Comparison of ENCODE assay signal across 8 mouse cellular contexts in genomic region chr11:109611303-109612149, GRCm38 (mm10). TPM values are rescaled to one million over a fixed set of nuclear protein-coding genes. Genes with fewer than 3 reads are reported as not detected.
DNase-seq lines count a peak whose midpoint lies in the region; ATAC-seq and TF ChIP-seq lines count a peak whose summit lies in the region.

Gene Wipi1 (minus strand): TSS chr11:109611967.

- peak within 1 kb of the TSS; percentile 83 for H3K4me3 ChIP-seq in ES-Bruce4 (ENCODE audit: low read depth, low read length)
- H3K4me3 ChIP-seq in forebrain, embryonic 13.5 days, result peak within 1 kb of the TSS; percentile 67
- peak within 1 kb of the TSS; percentile 87 for H3K4me3 ChIP-seq in liver, postnatal 0 days (ENCODE audit: low read depth, low read length)
- H3K4me3 ChIP-seq in neural tube, embryonic 14.5 days (ENCODE audit: low read depth, low read length), result peak within 1 kb of the TSS; percentile 64

- peak; percentile 93 for ATAC-seq in cerebellum, adult (ENCODE audit: insufficient number of reproducible peaks, low FRiP score, low TSS enrichment)
- ATAC-seq in forebrain, embryonic 13.5 days, result peak; percentile 96
- peak; percentile 91 for ATAC-seq in liver, postnatal 0 days
- peak; percentile 96 for ATAC-seq in neural tube, embryonic 14.5 days (ENCODE audit: low read depth)

- no peak for TF ChIP-seq EP300 in ES-Bruce4 (IDR thresholded peaks at IDR 0.05; ENCODE audit: insufficient read depth, low read depth, low read length)
- TF ChIP-seq EP300 in liver, postnatal 0 days (IDR thresholded peaks at IDR 0.05; ENCODE audit: low read depth), result peak; percentile 40; the same call in 1 of the 2 replicates

- peak within 1 kb of the TSS; percentile 71 for H3K9ac ChIP-seq in ES-Bruce4 (ENCODE audit: low read depth, poor library complexity, severe bottlenecking)
- H3K9ac ChIP-seq in forebrain, embryonic 13.5 days, result peak within 1 kb of the TSS; percentile 73
- peak within 1 kb of the TSS; percentile 87 for H3K9ac ChIP-seq in liver, postnatal 0 days (replicated peaks)
- H3K9ac ChIP-seq in neural tube, embryonic 14.5 days (replicated peaks; ENCODE audit: low read depth, low read length), result peak within 1 kb of the TSS; percentile 62

- peak within 1 kb of the TSS; percentile 83 for H3K4me2 ChIP-seq in forebrain, embryonic 13.5 days
- peak within 1 kb of the TSS; percentile 93 for H3K4me2 ChIP-seq in liver, postnatal 0 days (ENCODE audit: low read depth, low read length)
- H3K4me2 ChIP-seq in neural tube, embryonic 14.5 days (ENCODE audit: low read depth, low read length), result peak within 1 kb of the TSS; percentile 84

- intact Hi-C loops in heart, postnatal 10 days (cut with DNase I), result loop anchor here (10.0 kb wide), 1 partner anchor 367 kb away; no protein-coding TSS in a partner anchor

- H3K4me1 ChIP-seq in ES-Bruce4 (ENCODE audit: control insufficient read depth, insufficient read depth, low read length), result no peaks in the 10 kb centered on the region
- peaks cover 25% of the 10 kb centered on the region for H3K4me1 ChIP-seq in forebrain, embryonic 13.5 days
- peaks cover 32% of the 10 kb centered on the region for H3K4me1 ChIP-seq in liver, postnatal 0 days (ENCODE audit: insufficient read depth)
- peaks cover 4% of the 10 kb centered on the region; the same call in 1 of the 2 replicates for H3K4me1 ChIP-seq in neural tube, embryonic 14.5 days (ENCODE audit: control insufficient read depth, insufficient read depth, low read length)

- TF ChIP-seq POLR2A in ES-Bruce4 (IDR thresholded peaks at IDR 0.05; ENCODE audit: insufficient read depth, low read length), result no peak

- under 1% methylated on average over 51 of the region's 58 CpGs for WGBS in forebrain, embryonic 13.5 days
- WGBS in large intestine, adult 2 months, result 1% methylated on average over 58 of the region's 58 CpGs
- 1% methylated on average over 45 of the region's 58 CpGs for WGBS in liver, postnatal 0 days (ENCODE audit: insufficient replicate concordance)
- under 1% methylated on average over 58 of the region's 58 CpGs for WGBS in neural tube, embryonic 14.5 days

- no peaks in the 10 kb centered on the region for H3K36me3 ChIP-seq in ES-Bruce4 (ENCODE audit: control insufficient read depth, insufficient read depth, low read length, poor library complexity, severe bottlenecking)
- no peaks in the 10 kb centered on the region for H3K36me3 ChIP-seq in forebrain, embryonic 13.5 days (ENCODE audit: poor library complexity, severe bottlenecking)
- no peaks in the 10 kb centered on the region for H3K36me3 ChIP-seq in liver, postnatal 0 days (replicated peaks; ENCODE audit: insufficient read depth, low read length)
- H3K36me3 ChIP-seq in neural tube, embryonic 14.5 days (ENCODE audit: control insufficient read depth, insufficient read depth, low read length), result no peaks in the 10 kb centered on the region

- TF ChIP-seq CTCF in ES-Bruce4 (IDR thresholded peaks at IDR 0.05; ENCODE audit: low read depth, low read length), result no peak
- TF ChIP-seq CTCF in liver, postnatal 0 days (IDR thresholded peaks at IDR 0.05; ENCODE audit: low read depth), result no peak

- no peak within 1 kb of the TSS for H3K27ac ChIP-seq in ES-Bruce4 (ENCODE audit: insufficient read depth, low read length)
- H3K27ac ChIP-seq in forebrain, embryonic 13.5 days, result peak within 1 kb of the TSS; percentile 63; the same call in 1 of the 2 replicates
- H3K27ac ChIP-seq in liver, postnatal 0 days (ENCODE audit: low read depth), result peak within 1 kb of the TSS; percentile 95
- peak within 1 kb of the TSS; percentile 69 for H3K27ac ChIP-seq in neural tube, embryonic 14.5 days (ENCODE audit: low read depth, low read length)

- H3K9me3 ChIP-seq in ES-Bruce4 (replicated peaks; ENCODE audit: control insufficient read depth, insufficient read depth, low read length, poor library complexity, severe bottlenecking), result no peaks in the 10 kb centered on the region
- H3K9me3 ChIP-seq in forebrain, embryonic 13.5 days (replicated peaks), result no peaks in the 10 kb centered on the region
- H3K9me3 ChIP-seq in liver, postnatal 0 days (ENCODE audit: low read length), result no peaks in the 10 kb centered on the region
- H3K9me3 ChIP-seq in neural tube, embryonic 14.5 days (ENCODE audit: control insufficient read depth, low read length), result no peaks in the 10 kb centered on the region

- peak; percentile 99 for DNase-seq in heart, postnatal 10 days
- DNase-seq in large intestine, adult 2 months (ENCODE audit: low read depth, low spot score), result peak; percentile 99
- DNase-seq in liver, postnatal 0 days, result peak; percentile 100
- DNase-seq in testis, postnatal 10 days (ENCODE audit: low spot score), result peak; percentile 100

- no peaks in the 10 kb centered on the region for H3K27me3 ChIP-seq in ES-Bruce4 (ENCODE audit: control insufficient read depth, insufficient read depth, low read length, poor library complexity, severe bottlenecking)
- 0 out of 2 replicates have a peak, but pooled peaks cover 4% of the 10 kb centered on the region for H3K27me3 ChIP-seq in forebrain, embryonic 13.5 days
- H3K27me3 ChIP-seq in liver, postnatal 0 days (ENCODE audit: insufficient read depth, low read length), result no peaks in the 10 kb centered on the region
- no peaks in the 10 kb centered on the region for H3K27me3 ChIP-seq in neural tube, embryonic 14.5 days (ENCODE audit: control insufficient read depth, insufficient read depth, low read length)

RNA-seq across cellular contexts. Expression of gene Wipi1, which starts in this region (rescaled TPM):
- 26.9 and 27.7 TPM in 2 replicates for polyA plus RNA-seq in ES-Bruce4 (2011; ENCODE audit: insufficient read depth, insufficient read length, low read depth, missing spikeins)
- polyA plus RNA-seq in forebrain, embryonic 13.5 days (2015; fragmentation: Nextera tagmentation; extraction: Ambion mirVana), result 8.8 and 10.7 TPM in 2 replicates
- 100 to 1,000 TPM; 101 to 112 TPM for total RNA-seq in heart, postnatal 10 days (2021)
- 7.4 and 10.9 TPM in 2 replicates for polyA plus RNA-seq in large intestine, adult 2 months (2012; rRNA removed)
- polyA plus RNA-seq in liver, postnatal 0 days (2015; fragmentation: Nextera tagmentation; extraction: Ambion mirVana), result 17.6 TPM in 2 replicates
- 9.6 and 13.2 TPM in 2 replicates for polyA plus RNA-seq in neural tube, embryonic 14.5 days (2014; fragmentation: Nextera tagmentation; extraction: Ambion mirVana)
